In the genomic region with DNA sequence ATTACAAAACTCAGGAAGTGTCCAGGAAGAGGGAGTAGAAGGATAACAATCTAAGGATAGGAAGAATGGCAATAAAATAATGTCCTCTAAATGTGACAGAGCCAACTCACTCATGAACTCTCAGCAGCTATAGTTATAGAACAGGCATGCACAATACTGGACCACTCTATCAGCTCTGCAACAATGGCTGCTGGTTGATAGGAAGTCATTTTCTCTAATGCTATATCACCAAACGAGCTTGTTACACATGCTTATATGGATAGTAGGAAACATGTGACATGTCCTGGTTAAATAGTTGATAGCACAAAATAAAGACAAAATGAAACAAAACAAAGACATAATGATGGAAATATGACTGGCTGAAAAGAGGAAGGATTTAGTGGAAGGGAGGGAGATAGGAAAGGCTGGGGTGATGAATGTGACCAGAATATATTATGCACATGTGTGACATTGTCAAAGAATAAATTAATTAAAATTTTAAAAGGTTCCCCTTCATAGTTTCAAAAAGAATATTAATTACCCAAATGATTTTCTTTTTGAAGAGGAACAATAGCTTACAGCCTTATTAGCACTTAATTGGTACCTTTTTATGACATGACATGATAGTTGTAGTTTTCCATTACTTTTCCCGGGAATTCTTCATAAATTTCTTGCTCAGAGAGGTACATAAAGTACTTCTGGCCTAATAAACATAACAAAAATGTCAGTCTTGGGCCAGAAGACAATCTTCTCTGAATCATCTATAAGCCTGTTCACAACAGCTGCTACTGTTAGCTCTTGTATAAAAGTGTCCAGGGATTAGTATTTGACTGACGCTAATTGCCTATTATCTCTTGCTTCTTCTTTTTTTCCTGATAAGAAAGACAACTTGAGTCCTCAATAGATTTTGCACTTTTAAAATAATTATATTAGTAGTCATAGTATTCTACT, we compare ENCODE assay signal across 16 mouse cellular contexts.
"Had no signal": no experiment of that assay in that cellular context is flagged by ENCODE, and none has a peak within 500 bp of the region (broad histone marks: within the 10 kb centered on the region; RNA-seq: fewer than 3 reads in every experiment).

No protein-coding gene starts in this region.

- ATAC-seq: liver, postnatal 0 days; lung, postnatal 0 days had no signal

- DNase-seq: kidney, adult 9 months; kidney, postnatal 14 days; kidney, postnatal 4 days; left cerebral cortex, postnatal 4 days; liver, postnatal 0 days; lung, embryonic 14.5 days; thymus, adult 18-20 months; thymus, postnatal 36 days had no signal

- H3K36me3 ChIP-seq: limb, embryonic 12.5 days; limb, embryonic 15.5 days; neural tube, embryonic 12.5 days; neural tube, embryonic 15.5 days had no signal

- H3K4me1 ChIP-seq: limb, embryonic 12.5 days; limb, embryonic 15.5 days; neural tube, embryonic 12.5 days; neural tube, embryonic 15.5 days had no signal

- H3K4me2 ChIP-seq: limb, embryonic 12.5 days; limb, embryonic 15.5 days; liver, embryonic 11.5 days; lung, embryonic 14.5 days; neural tube, embryonic 12.5 days; neural tube, embryonic 15.5 days had no signal

- H3K4me3 ChIP-seq: limb, embryonic 12.5 days; limb, embryonic 15.5 days; neural tube, embryonic 12.5 days; neural tube, embryonic 15.5 days had no signal

- H3K27ac ChIP-seq: limb, embryonic 12.5 days; limb, embryonic 15.5 days; liver, embryonic 14.5 days; macrophage; neural tube, embryonic 12.5 days; neural tube, embryonic 15.5 days had no signal

- H3K27me3 ChIP-seq: limb, embryonic 12.5 days; limb, embryonic 15.5 days; neural tube, embryonic 12.5 days; neural tube, embryonic 15.5 days had no signal

- H3K9ac ChIP-seq: limb, embryonic 12.5 days; limb, embryonic 15.5 days; liver, embryonic 14.5 days; liver, postnatal 0 days; lung, embryonic 14.5 days; neural tube, embryonic 12.5 days; neural tube, embryonic 15.5 days had no signal

- H3K9me3 ChIP-seq: limb, embryonic 12.5 days; limb, embryonic 15.5 days; neural tube, embryonic 12.5 days; neural tube, embryonic 15.5 days had no signal
